Comparison of ENCODE assay signal across 17 mouse cellular contexts in the genomic region with DNA sequence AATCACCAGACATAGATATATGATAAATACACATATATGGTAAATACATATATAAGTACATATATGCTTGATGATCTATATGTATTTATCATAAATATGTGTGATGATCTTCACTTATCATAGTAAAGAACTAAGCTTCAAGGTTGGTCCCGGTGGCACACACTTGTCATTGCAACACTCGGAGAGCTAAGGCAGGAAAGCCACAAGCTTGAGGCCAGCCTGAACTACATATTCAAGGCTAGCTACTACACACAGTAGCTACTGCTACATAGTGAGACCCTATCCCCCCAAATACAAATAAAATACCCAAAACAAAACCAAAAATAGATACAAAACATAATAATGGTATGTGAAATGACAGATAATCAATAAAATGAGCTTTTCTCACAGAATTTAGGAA. TPM values are rescaled to one million over a fixed set of nuclear protein-coding genes. Genes with fewer than 3 reads are reported as not detected.
DNase-seq lines count a peak whose midpoint lies in the region; ATAC-seq and TF ChIP-seq lines count a peak whose summit lies in the region.
"Had no signal": no experiment of that assay in that cellular context is flagged by ENCODE, and none has a peak within 500 bp of the region (broad histone marks: within the 10 kb centered on the region; RNA-seq: fewer than 3 reads in every experiment).

No protein-coding gene starts in this region.

- H3K27ac ChIP-seq in liver, embryonic 11.5 days (ENCODE audit: low read depth, low read length): no peak overlapping the region; the same call in 1 of the 2 replicates
- H3K27ac ChIP-seq in liver, embryonic 13.5 days: no peak overlapping the region

- TF ChIP-seq CTCF in E14TG2a.4 (conservative IDR thresholded peaks at IDR 0.05; ENCODE audit: low read length): no peak

- peaks cover 9% of the 10 kb centered on the region; the same call in 1 of the 2 replicates for H3K36me3 ChIP-seq in liver, embryonic 11.5 days (ENCODE audit: control insufficient read depth, insufficient read depth, low read length)
- peaks cover 22% of the 10 kb centered on the region for H3K36me3 ChIP-seq in E14TG2a.4 (ENCODE audit: insufficient read depth, low read length)
- peaks cover 17% of the 10 kb centered on the region for H3K36me3 ChIP-seq in liver, embryonic 13.5 days

- H3K4me2 ChIP-seq in liver, embryonic 11.5 days: peak overlapping the region; percentile 76
- peak overlapping the region; percentile 77 for H3K4me2 ChIP-seq in liver, embryonic 13.5 days

- WGBS in liver, embryonic 11.5 days: 61% methylated on average over 2 of the region's 2 CpGs
- WGBS in liver, embryonic 13.5 days (ENCODE audit: insufficient replicate concordance): 35% methylated on average over 2 of the region's 2 CpGs

- no peak overlapping the region for H3K9ac ChIP-seq in liver, embryonic 11.5 days (ENCODE audit: low read depth, low read length)
- peak overlapping the region; percentile 80 for H3K9ac ChIP-seq in liver, embryonic 13.5 days

- no peaks in the 10 kb centered on the region for H3K9me3 ChIP-seq in liver, embryonic 11.5 days (ENCODE audit: control insufficient read depth, low read length)
- no peaks in the 10 kb centered on the region for H3K9me3 ChIP-seq in E14TG2a.4 (ENCODE audit: low read length)
- no peaks in the 10 kb centered on the region for H3K9me3 ChIP-seq in liver, embryonic 13.5 days (replicated peaks)
- H3K9me3 ChIP-seq: heart, embryonic 12.5 days had no signal

- H3K27me3 ChIP-seq in liver, embryonic 11.5 days (replicated peaks; ENCODE audit: control insufficient read depth, insufficient read depth, low read length): no peaks in the 10 kb centered on the region
- H3K27me3 ChIP-seq in E14TG2a.4 (ENCODE audit: insufficient read depth, low read length): no peaks in the 10 kb centered on the region
- H3K27me3 ChIP-seq in liver, embryonic 13.5 days: no peaks in the 10 kb centered on the region
- H3K27me3 ChIP-seq: heart, embryonic 12.5 days had no signal

- DNase-seq in heart, adult 11 months: peak; percentile 80
- no peak for DNase-seq in heart, adult 8-10 months (ENCODE audit: low spot score)
- DNase-seq in liver, embryonic 11.5 days (ENCODE audit: low spot score): no peak
- no peak for DNase-seq in liver
- no peak for DNase-seq in liver, embryonic 13.5 days
- DNase-seq in thymus, adult 18-20 months: no peak
- DNase-seq: adrenal gland, postnatal 25 days; B cell, adult 2 months; cerebellum, postnatal 10 days; gastrocnemius, postnatal 14 days; kidney, postnatal 14 days; left cerebral cortex, postnatal 4 days; lung, postnatal 14 days; thymus, adult 2 months had no signal

- ATAC-seq in liver, embryonic 11.5 days (replicated peaks; ENCODE audit: low FRiP score): no peak
- ATAC-seq in liver, embryonic 13.5 days (ENCODE audit: low read depth): no peak
- no peak for ATAC-seq in erythroblast, adult 5-6 weeks (replicated peaks; ENCODE audit: low FRiP score, poor library complexity, severe bottlenecking)

- H3K4me1 ChIP-seq in liver, embryonic 11.5 days (replicated peaks; ENCODE audit: control insufficient read depth, insufficient read depth, low read length): peaks cover 13% of the 10 kb centered on the region
- peaks cover 55% of the 10 kb centered on the region for H3K4me1 ChIP-seq in E14TG2a.4 (replicated peaks; ENCODE audit: low read depth, low read length)
- H3K4me1 ChIP-seq in liver, embryonic 13.5 days (replicated peaks): peaks cover 28% of the 10 kb centered on the region

- peak overlapping the region; percentile 57 for H3K4me3 ChIP-seq in liver, embryonic 11.5 days (ENCODE audit: low read depth, low read length)
- H3K4me3 ChIP-seq in E14TG2a.4 (replicated peaks; ENCODE audit: low read length): peak overlapping the region; percentile 82
- peak overlapping the region; percentile 79; the same call in 1 of the 2 replicates for H3K4me3 ChIP-seq in liver, embryonic 13.5 days (replicated peaks)

RNA-seq across cellular contexts. Expression of a gene that starts 1.0 kb away (rescaled TPM):
- total RNA-seq in heart, adult 8-10 months (2022): 10 to 100 TPM; 14.3 to 19.9 (median 17.6) TPM
- polyA plus RNA-seq in liver, embryonic 11.5 days (2014; fragmentation: Nextera tagmentation; extraction: Ambion mirVana): 26.3 and 27.5 TPM in 2 replicates
- 14.0 and 14.3 TPM in 2 replicates for polyA plus RNA-seq in liver, embryonic 13.5 days (2015; fragmentation: Nextera tagmentation; extraction: Ambion mirVana)
- 1.7 and 4.0 TPM in 2 replicates for total RNA-seq in erythroblast, adult 5-6 weeks (2015; ENCODE audit: low replicate concordance)
- total RNA-seq in erythroblast, adult 5-6 weeks (2017; ENCODE audit: low replicate concordance): 6.7 and 9.8 TPM in 2 replicates

RNA-seq across cellular contexts. Expression of a gene that starts 21.1 kb away (rescaled TPM):
- under 1 TPM in 1 of 4 experiments, not detected in 3; 0.50 TPM for total RNA-seq in heart, adult 8-10 months (2022)
- 1.2 and 1.6 TPM in 2 replicates for polyA plus RNA-seq in liver, embryonic 11.5 days (2014; fragmentation: Nextera tagmentation; extraction: Ambion mirVana)
- 2.5 TPM in 2 replicates for polyA plus RNA-seq in liver, embryonic 13.5 days (2015; fragmentation: Nextera tagmentation; extraction: Ambion mirVana)
- total RNA-seq in erythroblast, adult 5-6 weeks (2015; ENCODE audit: low replicate concordance): 1.5 TPM in 1 of 2 replicates, not detected in the other
- 2.6 and 9.2 TPM in 2 replicates for total RNA-seq in erythroblast, adult 5-6 weeks (2017; ENCODE audit: low replicate concordance)
- total RNA-seq: adrenal gland, postnatal 25 days; gastrocnemius, postnatal 14 days had no signal

RNA-seq across cellular contexts. Expression of a gene that starts 42.7 kb away (rescaled TPM):
- total RNA-seq in heart, adult 8-10 months (2022): 100 to 1,000 TPM; 165 to 276 (median 226) TPM
- polyA plus RNA-seq in liver, embryonic 11.5 days (2014; fragmentation: Nextera tagmentation; extraction: Ambion mirVana): 487 and 491 TPM in 2 replicates
- polyA plus RNA-seq in liver, embryonic 13.5 days (2015; fragmentation: Nextera tagmentation; extraction: Ambion mirVana): 673 and 808 TPM in 2 replicates
- 1,034 and 1,242 TPM in 2 replicates for total RNA-seq in erythroblast, adult 5-6 weeks (2015; ENCODE audit: low replicate concordance)
- total RNA-seq in erythroblast, adult 5-6 weeks (2017; ENCODE audit: low replicate concordance): 1,143 and 1,228 TPM in 2 replicates
